In genomic region chr2:32875675-32876489, GRCm38 (mm10) we compare ENCODE assay signal across 8 mouse cellular contexts. TPM values are rescaled to one million over a fixed set of nuclear protein-coding genes. Genes with fewer than 3 reads are reported as not detected.
DNase-seq lines count a peak whose midpoint lies in the region; ATAC-seq and TF ChIP-seq lines count a peak whose summit lies in the region.

Fam129b (plus strand) TSS chr2:32876114.

- H3K27ac ChIP-seq in embryonic facial prominence, embryonic 15.5 days (replicated peaks): peak within 1 kb of the TSS; percentile 87
- peak within 1 kb of the TSS; percentile 85 for H3K27ac ChIP-seq in limb, embryonic 14.5 days (replicated peaks; ENCODE audit: low read depth, low read length)
- H3K27ac ChIP-seq in midbrain, embryonic 15.5 days: peak within 1 kb of the TSS; percentile 94

- H3K9me3 ChIP-seq in embryonic facial prominence, embryonic 15.5 days (replicated peaks): no peaks in the 10 kb centered on the region
- H3K9me3 ChIP-seq in limb, embryonic 14.5 days (ENCODE audit: control insufficient read depth, low read length): no peaks in the 10 kb centered on the region
- H3K9me3 ChIP-seq in midbrain, embryonic 15.5 days: no peaks in the 10 kb centered on the region

- no peaks in the 10 kb centered on the region for H3K36me3 ChIP-seq in embryonic facial prominence, embryonic 15.5 days
- H3K36me3 ChIP-seq in limb, embryonic 14.5 days (ENCODE audit: control insufficient read depth, insufficient read depth, low read length): no peaks in the 10 kb centered on the region
- H3K36me3 ChIP-seq in midbrain, embryonic 15.5 days (replicated peaks): no peaks in the 10 kb centered on the region

- peak; percentile 91 for ATAC-seq in embryonic facial prominence, embryonic 15.5 days (ENCODE audit: insufficient number of reproducible peaks, low FRiP score, low TSS enrichment, low read depth)
- ATAC-seq in limb, embryonic 14.5 days (ENCODE audit: low FRiP score, low read depth): peak; percentile 95
- peak; percentile 89 for ATAC-seq in midbrain, embryonic 15.5 days (replicated peaks)

- TF ChIP-seq POLR2A in limb, embryonic 14.5 days (IDR thresholded peaks at IDR 0.05; ENCODE audit: borderline replicate concordance, extremely low read depth, insufficient read depth, insufficient read length): no peak

- peaks cover 61% of the 10 kb centered on the region for H3K4me1 ChIP-seq in embryonic facial prominence, embryonic 15.5 days
- H3K4me1 ChIP-seq in limb, embryonic 14.5 days (ENCODE audit: control insufficient read depth, insufficient read depth, low read length): peaks cover 46% of the 10 kb centered on the region
- H3K4me1 ChIP-seq in midbrain, embryonic 15.5 days: peaks cover 56% of the 10 kb centered on the region

- peak; percentile 82 to 83 for DNase-seq in B cell, adult 2 months
- peak; percentile 82 for DNase-seq in brain, adult 2 months (ENCODE audit: low read depth, low spot score)
- DNase-seq in heart, adult 9 months (ENCODE audit: low spot score in 2 of 2): peak; percentile 86 to 88
- peak; percentile 73 to 79 for DNase-seq in kidney, adult 8-10 months
- DNase-seq in limb, embryonic 14.5 days (ENCODE audit: low spot score): peak; percentile 90
- peak; percentile 72 to 85 for DNase-seq in spleen, postnatal 10 days (ENCODE audit: low spot score in 2 of 2)

- peak within 1 kb of the TSS; percentile 80 for H3K4me3 ChIP-seq in embryonic facial prominence, embryonic 15.5 days (replicated peaks)
- H3K4me3 ChIP-seq in limb, embryonic 14.5 days (replicated peaks; ENCODE audit: low read length): peak within 1 kb of the TSS; percentile 88
- peak within 1 kb of the TSS; percentile 64 for H3K4me3 ChIP-seq in midbrain, embryonic 15.5 days

- no peaks in the 10 kb centered on the region for H3K27me3 ChIP-seq in embryonic facial prominence, embryonic 15.5 days
- no peaks in the 10 kb centered on the region for H3K27me3 ChIP-seq in limb, embryonic 14.5 days (ENCODE audit: control insufficient read depth, insufficient read depth, low read length)
- no peaks in the 10 kb centered on the region for H3K27me3 ChIP-seq in midbrain, embryonic 15.5 days (replicated peaks)

- peak within 1 kb of the TSS; percentile 74 for H3K4me2 ChIP-seq in embryonic facial prominence, embryonic 15.5 days (replicated peaks)
- peak within 1 kb of the TSS; percentile 95 for H3K4me2 ChIP-seq in limb, embryonic 14.5 days (replicated peaks; ENCODE audit: low read depth, low read length, severe bottlenecking)
- H3K4me2 ChIP-seq in midbrain, embryonic 15.5 days: peak within 1 kb of the TSS; percentile 67

- H3K9ac ChIP-seq in embryonic facial prominence, embryonic 15.5 days: peak within 1 kb of the TSS; percentile 86
- H3K9ac ChIP-seq in limb, embryonic 14.5 days (ENCODE audit: low read depth, low read length, severe bottlenecking): peak within 1 kb of the TSS; percentile 86
- peak within 1 kb of the TSS; percentile 83 for H3K9ac ChIP-seq in midbrain, embryonic 15.5 days

- WGBS in embryonic facial prominence, embryonic 15.5 days: under 1% methylated on average over 59 of the region's 68 CpGs
- WGBS in limb, embryonic 14.5 days: under 1% methylated on average over 56 of the region's 68 CpGs
- under 1% methylated on average over 65 of the region's 68 CpGs for WGBS in midbrain, embryonic 15.5 days

RNA-seq across cellular contexts. Expression of gene Fam129b, which starts in this region (rescaled TPM):
- polyA plus RNA-seq in embryonic facial prominence, embryonic 15.5 days (2015; fragmentation: Nextera tagmentation; extraction: Ambion mirVana): 103 and 111 TPM in 2 replicates
- 73.5 and 81.0 TPM in 2 replicates for polyA plus RNA-seq in limb, embryonic 14.5 days (2012; rRNA removed)
- 45.9 and 46.2 TPM in 2 replicates for polyA plus RNA-seq in limb, embryonic 14.5 days (2014; fragmentation: Nextera tagmentation; extraction: Ambion mirVana)
- 29.7 and 31.3 TPM in 2 replicates for polyA plus RNA-seq in midbrain, embryonic 15.5 days (2015; fragmentation: Nextera tagmentation; extraction: Ambion mirVana)

Comparison
In these comparisons a context has a peak if more than half of its experiments do, and no peak if none do; other contexts are left out.
1. Peak in every context shown above with its lines: DNase-seq, ATAC-seq, H3K4me3 ChIP-seq and H3K27ac ChIP-seq.